Mouse (Mus musculus) liver, embryonic 14.5 days (tissue): Measurements from ENCODE around the gene Dynll2.

Experiments
- CTCF ChIP-seq: IDR thresholded peaks from 2 replicates; pipeline ENCODE4 v1.5.1; 2016; ENCODE audit warnings: antibody characterized with exemption, low read depth, control low read depth
- EP300 ChIP-seq: IDR thresholded peaks from 2 replicates; pipeline ENCODE4 v1.6.1; 2016; ENCODE audit warnings: antibody characterized with exemption, low read depth

DNA sequence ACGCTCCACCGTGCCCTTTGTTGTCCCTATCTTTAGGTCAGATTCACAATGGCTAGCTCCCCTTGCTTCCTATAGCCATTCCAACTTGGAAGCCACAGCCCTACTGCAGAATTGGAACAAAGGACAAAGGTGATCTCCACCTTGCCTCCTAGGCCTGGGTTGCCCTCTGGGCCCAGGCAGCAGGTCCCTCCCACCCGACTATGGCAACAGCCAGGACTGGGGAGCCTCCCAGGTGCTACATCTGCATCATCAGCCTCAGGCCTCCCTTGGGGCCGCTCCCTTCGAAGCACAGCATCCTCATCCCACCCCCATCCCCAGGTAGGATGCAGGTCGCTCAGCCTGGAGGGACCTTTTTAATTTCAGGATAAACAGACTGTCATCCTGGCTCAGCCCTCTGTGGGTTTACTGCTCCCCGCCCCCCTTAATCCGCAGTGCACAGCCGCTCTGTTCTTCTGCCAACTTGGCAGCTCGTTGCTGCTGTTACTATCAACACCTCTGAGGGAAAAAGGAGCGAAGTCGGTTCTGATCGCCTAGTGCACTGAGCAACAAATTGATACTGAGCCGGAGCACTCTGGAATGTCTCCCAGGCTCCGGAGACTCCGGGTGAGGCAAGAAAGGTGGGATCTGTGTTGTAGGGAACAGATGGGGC, 22.3 kb upstream of the Dynll2 start:
- TF ChIP-seq CTCF, result no peak
- TF ChIP-seq EP300, result no peak
